Mouse (Mus musculus) ES-CJ7 (cell line): ENCODE results near the gene Cops7a.
A peak's percentile ranks its signal among the peaks of the same experiment; 100 is the strongest.

Experiments used
- DNase-seq: peaks from one replicate; pipeline ENCODE4 v3.0.0; 2011; ENCODE audit warnings: low read depth, low spot score

The Cops7a gene

DNA sequence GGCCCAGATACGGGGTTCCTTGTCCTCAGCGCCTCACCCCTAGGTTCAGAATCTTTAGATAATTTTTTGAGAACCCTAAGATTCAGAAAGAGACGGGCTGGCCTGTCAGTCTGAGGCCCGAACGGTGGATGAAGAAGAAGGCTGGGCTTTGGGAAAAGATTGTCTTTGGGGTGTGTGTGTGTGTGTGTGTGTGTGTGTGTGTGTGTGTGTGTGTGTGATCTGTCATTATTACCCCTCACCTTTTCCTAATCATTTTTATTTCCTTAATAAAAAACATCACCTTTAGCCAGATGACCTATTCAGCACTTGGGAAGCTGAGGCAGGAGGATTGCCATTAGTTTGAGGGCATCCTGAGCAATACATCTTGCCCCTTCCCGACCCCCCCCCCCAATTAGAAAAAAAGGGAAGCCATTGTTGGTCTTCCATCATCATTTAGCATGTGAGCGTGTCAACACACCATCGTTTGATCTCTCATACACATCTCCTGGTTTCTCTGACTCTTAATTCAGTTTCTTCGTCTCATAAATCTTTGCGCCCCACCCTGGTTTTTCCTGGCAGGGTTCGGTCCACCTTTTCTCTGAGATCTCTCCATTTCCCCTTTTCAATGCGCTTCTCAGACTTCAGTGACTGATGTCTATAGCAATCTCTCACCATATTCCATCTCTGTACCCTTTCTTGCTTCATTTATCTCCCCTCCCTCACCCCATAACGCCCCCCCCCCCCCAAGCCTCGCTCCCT lies 46.3 kb downstream of the Cops7a start:
- DNase-seq, result no peak

DNA sequence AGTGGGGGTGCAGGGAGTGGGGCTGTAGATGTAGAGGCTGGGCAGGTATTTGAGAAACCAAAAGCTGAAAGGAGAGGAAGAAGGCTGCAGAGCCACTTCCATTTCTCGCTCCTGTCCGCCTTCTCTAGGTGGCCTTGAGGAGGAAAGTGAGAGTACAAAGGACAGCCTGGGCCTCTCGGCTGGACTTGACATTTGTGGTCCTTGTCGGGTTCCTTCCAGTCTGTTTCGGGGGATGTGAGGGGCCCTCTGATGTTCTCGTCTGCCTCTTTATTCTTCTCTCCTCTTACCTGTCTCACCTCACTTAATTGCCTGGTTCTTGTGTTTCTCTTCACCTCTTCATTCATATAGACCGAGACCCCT lies 47.0 kb downstream of the Cops7a start:
- no peak for DNase-seq

DNA sequence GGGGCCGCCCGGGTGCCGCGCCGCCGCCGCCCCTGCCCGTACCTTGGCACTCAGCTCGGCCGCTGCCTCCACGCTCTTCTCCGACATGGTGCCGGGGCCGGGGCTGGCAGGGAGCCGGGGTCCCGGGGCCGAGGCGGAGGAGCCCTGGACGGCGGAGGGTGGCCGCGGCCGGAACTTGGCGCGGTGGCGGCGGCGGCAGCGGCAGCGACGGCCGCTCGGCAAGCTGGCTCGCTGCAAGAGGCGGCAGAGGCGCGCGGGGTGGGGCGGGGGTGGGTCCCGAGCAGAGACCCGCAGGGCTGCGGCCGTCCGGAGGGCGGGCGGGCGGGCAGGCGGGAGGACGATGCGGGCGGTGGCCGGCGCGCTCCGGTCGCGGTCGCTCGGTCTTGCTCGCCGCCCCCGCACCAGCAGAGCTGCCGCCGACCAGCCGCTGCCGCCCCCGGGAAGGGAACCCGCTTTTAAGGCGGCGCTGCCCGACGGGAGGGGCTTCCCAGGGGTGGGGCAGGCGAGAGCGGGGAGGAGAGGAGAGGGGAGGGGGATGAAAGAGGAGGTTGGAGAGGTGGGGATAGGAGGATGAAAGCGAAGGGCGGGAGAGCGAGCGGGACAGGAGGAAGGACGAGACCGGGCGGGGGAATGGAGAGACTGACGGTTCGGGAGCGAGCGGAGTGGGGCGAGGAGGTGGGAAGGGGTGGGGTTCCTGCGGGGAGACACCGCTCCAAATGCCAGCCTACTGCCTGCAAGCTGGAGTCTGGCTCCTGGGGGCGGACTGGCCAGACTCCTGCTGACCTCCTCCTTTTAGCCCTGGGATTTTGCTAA lies 47.6 kb downstream of the Cops7a start:
- peak; percentile 97 for DNase-seq

DNA sequence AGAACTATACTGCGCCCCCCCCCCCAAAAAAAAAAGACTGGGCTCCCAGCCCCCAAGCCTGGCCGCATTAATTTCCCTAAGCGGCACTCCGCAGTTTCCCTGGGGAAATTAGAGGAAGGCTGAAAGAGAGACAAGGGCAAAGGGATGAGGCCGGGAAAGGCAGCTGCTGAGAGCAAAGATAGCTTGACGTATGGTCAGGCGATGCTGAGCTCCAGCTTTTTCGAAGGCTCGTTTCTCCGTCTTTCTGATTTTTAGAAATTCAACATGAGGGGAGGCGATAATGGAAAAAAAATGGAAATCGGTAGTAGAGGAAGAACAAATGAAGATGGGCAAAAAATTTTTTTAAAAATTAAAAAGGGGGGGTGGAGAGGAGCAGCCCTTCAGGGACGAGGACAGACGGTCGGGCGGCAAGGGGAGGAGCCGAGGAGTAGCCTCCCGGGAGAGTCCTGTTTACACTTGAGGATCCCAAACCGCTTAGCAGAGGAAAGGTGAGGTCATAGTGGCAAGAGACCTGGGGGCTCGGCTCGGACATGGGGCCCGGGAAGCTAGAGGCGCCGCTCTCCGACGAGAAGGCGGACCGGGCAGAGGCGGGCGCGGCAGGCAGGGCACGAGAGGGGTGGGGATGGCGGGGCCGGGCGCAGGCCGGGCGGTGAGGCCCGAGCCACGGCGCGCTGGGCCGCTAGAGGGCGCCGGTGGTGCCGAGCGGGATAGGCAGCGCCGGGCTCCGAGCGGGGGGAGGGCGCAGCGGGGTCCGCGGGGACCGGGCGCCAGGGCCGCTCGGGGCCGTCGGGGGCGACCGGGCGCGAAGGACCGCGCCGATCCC lies 48.4 kb downstream of the Cops7a start:
- peak; percentile 71 for DNase-seq

DNA sequence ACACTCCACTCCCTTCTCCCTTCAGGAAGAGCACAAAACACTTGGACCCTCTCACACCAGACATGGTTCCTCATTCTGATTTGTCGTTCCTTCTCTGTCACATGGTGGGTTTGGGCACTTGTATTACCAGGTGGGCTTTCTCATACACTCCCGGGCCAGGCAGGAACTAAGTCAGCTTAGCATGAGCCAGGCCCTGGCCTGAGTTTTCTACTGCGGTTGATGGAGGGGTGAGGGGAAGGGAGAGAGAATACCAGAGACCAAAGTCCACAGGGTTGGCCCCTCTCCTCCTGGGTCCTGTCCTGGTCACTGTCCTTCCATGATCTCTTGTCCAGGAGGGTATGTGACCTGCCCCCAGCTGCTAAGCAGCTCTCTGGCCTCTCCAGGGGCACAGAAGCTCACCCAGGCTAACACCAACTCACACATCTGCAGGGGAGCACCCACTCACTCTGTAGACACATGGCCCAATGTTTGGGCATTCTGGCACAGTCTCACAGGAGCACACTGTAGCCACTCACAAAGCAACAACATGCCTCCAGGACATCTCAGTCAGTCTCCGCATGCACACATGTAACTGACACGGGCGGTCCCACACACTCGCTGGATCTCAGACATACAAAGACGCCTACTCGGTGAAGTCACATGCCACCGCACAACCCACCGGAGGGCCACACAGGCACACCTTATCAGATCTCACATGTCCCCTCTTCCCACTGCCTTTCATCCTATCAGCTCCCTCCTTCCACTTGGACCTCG lies 49.2 kb downstream of the Cops7a start:
- DNase-seq, result peak; percentile 45

DNA sequence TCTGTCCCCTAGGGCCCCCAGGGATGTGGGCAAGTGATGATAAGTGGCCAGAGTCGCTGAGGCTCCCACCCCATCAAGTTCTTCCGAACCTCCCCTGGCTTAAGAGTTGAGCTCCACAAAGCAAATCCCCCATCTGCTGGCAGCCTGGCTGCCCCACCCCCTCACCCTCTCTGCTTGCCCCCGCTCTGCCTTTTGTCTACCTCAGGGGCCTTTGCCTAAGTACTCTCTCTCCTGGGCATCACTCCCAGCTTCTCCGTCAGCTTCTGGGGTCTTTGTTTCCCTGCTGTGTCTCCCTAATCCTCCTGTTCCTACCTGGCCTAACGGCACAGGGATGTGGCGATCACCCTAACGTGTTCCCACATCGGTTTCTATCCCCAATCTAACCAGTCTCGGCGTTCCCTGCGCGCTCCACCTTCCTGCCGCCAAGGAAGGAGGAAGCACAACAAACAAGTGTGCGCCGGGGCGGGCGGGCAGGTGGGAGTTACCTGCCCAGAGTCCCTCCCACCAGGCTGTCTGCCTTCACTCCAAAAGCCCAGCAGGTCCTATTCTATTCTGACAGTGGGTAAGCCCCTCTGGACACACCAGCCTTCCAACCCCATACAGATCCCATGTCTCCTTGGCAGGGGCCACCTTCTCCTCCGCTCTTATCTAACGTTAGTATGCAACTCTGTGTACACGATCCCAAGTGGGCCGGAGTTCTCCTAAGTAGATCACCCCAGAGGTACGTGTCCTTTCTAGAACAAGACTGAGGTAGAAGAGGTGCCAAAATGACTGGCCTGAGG lies 50.0 kb downstream of the Cops7a start:
- peak; percentile 66 for DNase-seq

DNA sequence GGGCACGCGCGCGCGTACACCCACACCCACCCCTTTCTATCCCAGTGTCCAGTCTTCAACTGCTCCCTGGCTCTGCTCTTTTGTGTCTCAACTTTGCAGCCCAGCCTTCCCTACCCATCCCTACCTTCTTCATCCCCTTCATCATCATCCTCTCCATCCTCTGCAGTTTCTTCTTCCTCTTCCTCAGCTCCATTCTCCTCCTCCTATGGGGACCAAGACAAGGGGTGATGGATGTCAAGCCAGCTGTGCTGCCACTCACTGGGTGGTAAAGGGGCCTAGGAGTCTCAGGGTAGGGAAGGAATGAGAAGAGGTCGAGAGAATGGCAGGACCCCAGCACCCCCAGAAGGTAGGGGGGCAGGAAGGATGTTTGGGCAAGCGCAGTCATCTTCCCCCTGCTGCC lies 50.8 kb downstream of the Cops7a start:
- DNase-seq, result no peak

DNA sequence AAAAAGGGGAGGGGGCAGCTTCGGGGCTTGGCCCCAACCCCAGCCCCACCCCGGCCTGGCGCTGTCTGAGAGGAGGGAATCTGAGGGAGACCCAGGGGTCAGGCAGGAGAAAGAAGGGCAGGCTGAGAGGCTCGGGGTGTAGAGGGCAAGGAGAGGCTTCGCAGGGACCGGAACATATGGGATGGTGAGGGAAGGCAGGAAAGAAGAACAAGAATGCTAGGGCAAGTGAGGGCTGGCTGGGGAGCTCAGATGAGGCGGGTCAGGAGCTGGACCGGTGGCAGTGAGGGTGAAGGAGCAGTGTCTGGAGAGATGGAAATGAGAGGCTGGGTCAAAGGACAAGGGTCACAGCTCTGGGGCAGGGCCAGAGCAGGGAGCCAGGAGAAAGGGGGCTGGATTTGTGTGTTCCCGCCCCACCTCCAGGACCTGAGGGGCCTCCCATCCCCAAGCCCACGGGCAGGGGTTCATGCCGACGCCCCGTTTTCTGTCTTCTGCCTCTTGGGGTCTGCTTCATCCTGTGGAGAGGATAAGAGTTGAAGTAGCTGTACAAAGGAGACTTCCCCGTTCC lies 51.5 kb downstream of the Cops7a start:
- no peak for DNase-seq

DNA sequence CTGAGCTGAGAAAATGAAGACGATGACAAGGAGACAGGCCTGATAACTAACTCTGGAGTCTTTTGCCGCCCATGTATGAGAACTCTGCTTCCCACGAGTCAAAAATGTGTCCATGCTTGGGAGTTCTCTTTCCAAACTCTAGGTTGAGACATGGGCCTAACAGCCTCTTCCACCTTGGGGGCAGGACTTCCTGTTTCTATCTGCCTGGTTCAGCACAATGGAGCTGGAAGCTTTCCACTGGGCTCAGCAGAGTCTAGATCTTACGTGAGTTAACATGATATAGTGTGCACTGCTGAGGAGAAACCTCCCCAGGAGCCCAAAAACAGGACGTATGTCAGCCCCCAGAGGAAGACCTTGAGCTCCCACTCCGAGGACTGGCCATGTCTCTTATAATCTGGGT lies 52.1 kb downstream of the Cops7a start:
- DNase-seq, result no peak

DNA sequence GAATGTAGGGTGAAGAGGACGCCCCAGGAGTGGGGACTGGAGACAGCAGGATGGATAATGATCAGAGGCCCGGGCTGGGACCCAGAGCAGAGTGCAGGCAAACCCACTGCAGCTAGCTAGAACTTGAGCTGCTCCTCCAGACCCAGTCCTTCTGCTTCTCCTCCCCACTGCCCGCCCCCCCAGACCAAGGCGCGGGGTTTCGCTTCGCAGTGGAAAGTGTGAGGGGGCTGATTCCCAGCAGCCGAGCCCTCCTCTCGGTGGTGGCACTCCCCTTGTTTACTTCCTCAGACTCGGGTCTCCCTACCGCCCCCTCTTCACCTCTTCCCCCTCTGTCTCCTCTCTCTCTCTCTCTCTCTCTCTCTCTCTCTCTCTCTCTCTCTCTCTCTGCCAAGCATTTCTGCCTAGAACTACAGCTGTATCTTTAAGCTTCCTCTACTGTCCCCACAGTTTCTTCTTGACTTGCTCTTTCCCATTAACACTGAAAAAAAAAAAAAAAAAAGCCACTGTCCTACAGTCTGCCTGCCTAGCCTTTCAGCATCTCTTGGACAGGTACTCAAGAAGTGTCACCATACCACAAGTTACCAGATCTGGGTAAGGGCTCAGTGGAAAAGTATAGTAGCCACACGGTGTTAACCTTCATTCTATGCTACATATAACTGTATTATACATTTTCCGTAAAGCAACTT lies 53.7 kb downstream of the Cops7a start, which contains the start of gene Lag3:
Gene Lag3, minus strand, starts transcription at position 173 of the 686 bp plus-strand sequence.
- DNase-seq, result no peak

DNA sequence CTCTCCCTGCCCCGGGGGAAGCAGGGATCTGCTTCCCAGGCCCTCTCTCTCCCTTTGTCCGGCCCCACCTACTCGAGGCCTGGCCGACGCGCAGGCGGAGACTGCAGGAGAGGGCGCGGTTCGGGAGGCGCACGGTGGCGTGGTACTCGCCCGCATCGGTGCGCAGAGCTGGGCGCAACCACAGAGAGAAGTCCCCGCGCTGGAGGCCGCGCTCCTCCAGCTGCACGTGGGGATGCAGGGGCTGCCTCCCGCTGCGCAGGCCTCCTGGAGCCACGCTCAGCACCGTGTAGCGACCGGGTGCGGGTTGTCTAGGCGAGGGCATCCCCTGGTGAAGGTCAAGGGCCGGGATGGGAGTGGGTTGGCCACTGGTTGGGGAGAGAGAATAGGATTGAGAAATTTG lies 55.3 kb downstream of the Cops7a start:
- DNase-seq, result peak; percentile 78
